Mouse (Mus musculus) ES-Bruce4 (cell line): ENCODE results near the gene Ntrk2.

Experiments used
- CTCF ChIP-seq: IDR thresholded peaks from one replicate; pipeline ENCODE4 v1.8.1; 2011; ENCODE audit warnings: low read depth, low read length
- POLR2A ChIP-seq: IDR thresholded peaks from one replicate; pipeline ENCODE4 v1.8.1; 2011; ENCODE audit warnings: low read length; ENCODE audit not compliant: insufficient read depth

- TF ChIP-seq CTCF (no peak), POLR2A (no peak)
Observed at GRCm38 (mm10) chr13:59022251-59023042, 216.1 kb downstream of the Ntrk2 start.
